Mouse (Mus musculus) bone marrow, adult 2 months (tissue): ENCODE measurements at regions not wholly inside any gene's neighbourhood (a gene's known extent, or its start where the extent isn't known, plus 50 kb on each side); places are given as distances from the start of the nearest gene placed in this dataset.

Experiments used
- CTCF ChIP-seq: fragments of 200-500 bp; IDR thresholded peaks from 2 replicates; pipeline ENCODE4 v1.5.1; 2011; ENCODE audit warnings: low read length, control low read depth; ENCODE audit not compliant: control insufficient read depth, insufficient read depth
- POLR2A ChIP-seq: fragments of 200-500 bp; IDR thresholded peaks from 2 replicates; pipeline ENCODE4 v1.6.1; 2011; ENCODE audit warnings: low read depth, mild to moderate bottlenecking, control low read depth, low read length, borderline replicate concordance; ENCODE audit not compliant: control insufficient read depth

- no peak for TF ChIP-seq POLR2A
- TF ChIP-seq CTCF, result no peak
Observed at GRCm38 (mm10) chr10:119363616-119364015, 90.0 kb upstream of the Grip1 start.
